Mouse (Mus musculus): ENCODE results near the gene Fam183b. TPM values are rescaled to one million over a fixed set of nuclear protein-coding genes. Genes with fewer than 3 reads are reported as not detected.
"Not testable (repeated sequence)": the region's sequence is repeated elsewhere in the genome, so short reads cannot be mapped to it uniquely, and the experiment has no call there.

Fam183b gene
- polyA plus RNA-seq, 1 experiment from 2014 or later: 5.4 TPM

GRCm38 (mm10) chr11:58814700-58815099 lies 12.9 kb upstream of the Fam183b start, which contains the start of gene Olfr313:
Gene Olfr313, plus strand, starts transcription at chr11:58815000.
- 62% methylated on average over 1 of the region's 1 CpGs for WGBS
- H3K27ac ChIP-seq (ENCODE audit: low read length); H3K36me3 ChIP-seq (ENCODE audit: control insufficient read depth, insufficient read depth); H3K9me3 ChIP-seq (ENCODE audit: control insufficient read depth, low read length); H3K4me1 ChIP-seq (replicated peaks; ENCODE audit: control insufficient read depth, insufficient read depth, low read length); H3K4me3 ChIP-seq (replicated peaks; ENCODE audit: low read length); H3K4me2 ChIP-seq (ENCODE audit: low read length); H3K9ac ChIP-seq (replicated peaks; ENCODE audit: low read depth, low read length); H3K27me3 ChIP-seq (replicated peaks; ENCODE audit: control insufficient read depth, insufficient read depth, low read length); ATAC-seq: not testable (repeated sequence)

DNA sequence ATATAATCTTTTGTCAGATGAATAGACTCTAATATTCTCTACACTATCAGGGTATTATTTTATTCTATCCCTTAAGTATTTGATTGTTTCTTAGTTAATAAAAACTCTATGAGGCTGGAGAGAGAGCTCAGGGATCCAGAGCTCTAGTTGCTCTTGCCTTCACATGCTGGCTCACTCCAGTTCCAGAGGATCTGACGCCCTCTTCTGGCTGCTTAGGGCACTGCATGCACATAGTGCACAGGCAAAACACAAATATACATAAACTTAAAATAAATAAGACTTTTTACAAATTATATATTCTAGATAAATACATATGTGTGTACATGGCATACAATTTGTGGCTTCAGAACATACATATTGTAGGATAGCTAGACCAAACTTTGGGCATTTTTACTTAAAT lies 10.2 kb upstream of the Fam183b start:
- Histone ChIP-seq H3K4me2 (ENCODE audit: low read length) (no peak overlapping the region), H3K4me3 (replicated peaks; ENCODE audit: low read length) (no peak overlapping the region), H3K4me1 (replicated peaks; ENCODE audit: control insufficient read depth, insufficient read depth, low read length) (no peaks in the 10 kb centered on the region), H3K36me3 (ENCODE audit: control insufficient read depth, insufficient read depth) (no peaks in the 10 kb centered on the region), H3K9ac (replicated peaks; ENCODE audit: low read depth, low read length) (no peak overlapping the region), H3K9me3 (ENCODE audit: control insufficient read depth, low read length) (no peaks in the 10 kb centered on the region), H3K27me3 (replicated peaks; ENCODE audit: control insufficient read depth, insufficient read depth, low read length) (no peaks in the 10 kb centered on the region; the same call in 1 of the 2 replicates), H3K27ac (ENCODE audit: low read length) (no peak overlapping the region)
- no peak for ATAC-seq
- WGBS: 4% methylated on average over 1 of the region's 1 CpGs

GRCm38 (mm10) chr11:58804393-58804792 lies 2.6 kb upstream of the Fam183b start:
- peaks cover 7% of the 10 kb centered on the region; the same call in 1 of the 2 replicates for H3K4me1 ChIP-seq (replicated peaks; ENCODE audit: control insufficient read depth, insufficient read depth, low read length)
- H3K27ac ChIP-seq (ENCODE audit: low read length): no peak overlapping the region
- no peaks in the 10 kb centered on the region for H3K27me3 ChIP-seq (replicated peaks; ENCODE audit: control insufficient read depth, insufficient read depth, low read length)
- H3K4me3 ChIP-seq (replicated peaks; ENCODE audit: low read length): no peak overlapping the region
- H3K9me3 ChIP-seq (ENCODE audit: control insufficient read depth, low read length): no peaks in the 10 kb centered on the region
- H3K36me3 ChIP-seq (ENCODE audit: control insufficient read depth, insufficient read depth): no peaks in the 10 kb centered on the region
- H3K4me2 ChIP-seq (ENCODE audit: low read length): no peak overlapping the region
- H3K9ac ChIP-seq (replicated peaks; ENCODE audit: low read depth, low read length): no peak overlapping the region
- no peak for ATAC-seq
- 85% methylated on average over 2 of the region's 2 CpGs for WGBS

DNA sequence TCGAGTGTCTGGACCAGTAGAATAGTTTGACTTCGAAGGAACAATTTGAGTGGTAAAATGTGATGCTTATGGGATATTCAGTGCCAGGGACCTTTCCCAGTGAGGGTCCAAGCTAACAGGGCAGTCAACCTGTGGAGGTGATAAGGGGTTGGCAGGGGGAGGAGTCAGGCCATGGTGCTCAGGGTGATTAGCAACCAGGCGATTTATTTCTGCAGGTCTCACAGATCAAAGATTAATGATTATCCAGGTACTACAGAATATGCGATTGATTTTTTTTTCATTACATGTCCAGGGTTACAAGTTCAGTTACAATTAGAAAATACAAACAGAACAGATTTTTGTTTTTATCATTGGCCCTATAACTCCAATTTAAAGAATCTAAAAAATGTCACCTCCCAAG lies 2.1 kb upstream of the Fam183b start:
- no peaks in the 10 kb centered on the region for H3K36me3 ChIP-seq (ENCODE audit: control insufficient read depth, insufficient read depth)
- no peak for ATAC-seq
- no peak overlapping the region for H3K9ac ChIP-seq (replicated peaks; ENCODE audit: low read depth, low read length)
- no peak overlapping the region for H3K4me2 ChIP-seq (ENCODE audit: low read length)
- H3K27ac ChIP-seq (ENCODE audit: low read length): no peak overlapping the region
- H3K9me3 ChIP-seq (ENCODE audit: control insufficient read depth, low read length): no peaks in the 10 kb centered on the region
- peaks cover 7% of the 10 kb centered on the region; the same call in 1 of the 2 replicates for H3K4me1 ChIP-seq (replicated peaks; ENCODE audit: control insufficient read depth, insufficient read depth, low read length)
- H3K27me3 ChIP-seq (replicated peaks; ENCODE audit: control insufficient read depth, insufficient read depth, low read length): no peaks in the 10 kb centered on the region
- H3K4me3 ChIP-seq (replicated peaks; ENCODE audit: low read length): no peak overlapping the region
- whole genome bisulfite sequencing: 76% methylated on average over 4 of the region's 4 CpGs

DNA sequence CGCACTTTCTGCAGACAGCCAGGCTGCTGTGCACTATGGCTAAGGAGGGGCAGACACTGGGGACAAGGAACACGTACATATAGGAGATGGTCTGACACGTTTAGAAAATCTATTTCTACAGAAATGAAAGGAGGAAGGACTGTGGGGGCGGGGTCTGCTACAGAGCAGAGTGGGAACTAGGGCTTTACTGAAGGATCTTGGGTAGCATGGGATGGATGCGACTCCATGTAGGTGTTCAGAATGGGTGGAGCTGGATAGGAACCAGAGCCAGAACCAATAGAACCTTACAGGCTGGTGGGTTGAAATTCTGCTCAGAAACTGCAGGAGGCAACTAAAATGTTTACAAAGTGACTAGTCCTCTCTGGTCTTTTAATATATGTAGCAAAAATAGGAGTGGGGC lies 2.0 kb downstream of the Fam183b start:
- no peak for ATAC-seq
- no peak overlapping the region for H3K4me3 ChIP-seq (replicated peaks; ENCODE audit: low read length)

GRCm38 (mm10) chr11:58796850-58797249 lies 4.9 kb downstream of the Fam183b start:
- Histone ChIP-seq H3K9ac (replicated peaks; ENCODE audit: low read depth, low read length) (no peak overlapping the region), H3K4me2 (ENCODE audit: low read length) (no peak overlapping the region), H3K9me3 (ENCODE audit: control insufficient read depth, low read length) (no peaks in the 10 kb centered on the region), H3K27ac (ENCODE audit: low read length) (no peak overlapping the region), H3K27me3 (replicated peaks; ENCODE audit: control insufficient read depth, insufficient read depth, low read length) (no peaks in the 10 kb centered on the region), H3K4me1 (replicated peaks; ENCODE audit: control insufficient read depth, insufficient read depth, low read length) (peaks cover 5% of the 10 kb centered on the region; the same call in 1 of the 2 replicates), H3K4me3 (replicated peaks; ENCODE audit: low read length) (no peak overlapping the region), H3K36me3 (ENCODE audit: control insufficient read depth, insufficient read depth) (no peaks in the 10 kb centered on the region)
- WGBS: 73% methylated on average over 7 of the region's 7 CpGs
- no peak for ATAC-seq

More for the DNA sequence above, 2.0 kb downstream of the Fam183b start:
- H3K4me2 ChIP-seq (ENCODE audit: low read length): no peak overlapping the region
- no peaks in the 10 kb centered on the region for H3K9me3 ChIP-seq (ENCODE audit: control insufficient read depth, low read length)
- 83% methylated on average over 5 of the region's 5 CpGs for WGBS
- peaks cover 7% of the 10 kb centered on the region; the same call in 1 of the 2 replicates for H3K4me1 ChIP-seq (replicated peaks; ENCODE audit: control insufficient read depth, insufficient read depth, low read length)
- no peaks in the 10 kb centered on the region for H3K36me3 ChIP-seq (ENCODE audit: control insufficient read depth, insufficient read depth)
- H3K27ac ChIP-seq (ENCODE audit: low read length): no peak overlapping the region
- H3K9ac ChIP-seq (replicated peaks; ENCODE audit: low read depth, low read length): no peak overlapping the region
- H3K27me3 ChIP-seq (replicated peaks; ENCODE audit: control insufficient read depth, insufficient read depth, low read length): no peaks in the 10 kb centered on the region

GRCm38 (mm10) chr11:58795856-58796255 lies 5.9 kb downstream of the Fam183b start:
- H3K4me2 ChIP-seq (ENCODE audit: low read length): no peak overlapping the region
- no peak for ATAC-seq
- 86% methylated on average over 2 of the region's 2 CpGs for WGBS
- no peak overlapping the region for H3K27ac ChIP-seq (ENCODE audit: low read length)
- no peaks in the 10 kb centered on the region for H3K9me3 ChIP-seq (ENCODE audit: control insufficient read depth, low read length)
- H3K9ac ChIP-seq (replicated peaks; ENCODE audit: low read depth, low read length): no peak overlapping the region
- no peaks in the 10 kb centered on the region for H3K27me3 ChIP-seq (replicated peaks; ENCODE audit: control insufficient read depth, insufficient read depth, low read length)
- no peaks in the 10 kb centered on the region for H3K36me3 ChIP-seq (ENCODE audit: control insufficient read depth, insufficient read depth)
- H3K4me1 ChIP-seq (replicated peaks; ENCODE audit: control insufficient read depth, insufficient read depth, low read length): no peaks in the 10 kb centered on the region
- H3K4me3 ChIP-seq (replicated peaks; ENCODE audit: low read length): no peak overlapping the region

DNA sequence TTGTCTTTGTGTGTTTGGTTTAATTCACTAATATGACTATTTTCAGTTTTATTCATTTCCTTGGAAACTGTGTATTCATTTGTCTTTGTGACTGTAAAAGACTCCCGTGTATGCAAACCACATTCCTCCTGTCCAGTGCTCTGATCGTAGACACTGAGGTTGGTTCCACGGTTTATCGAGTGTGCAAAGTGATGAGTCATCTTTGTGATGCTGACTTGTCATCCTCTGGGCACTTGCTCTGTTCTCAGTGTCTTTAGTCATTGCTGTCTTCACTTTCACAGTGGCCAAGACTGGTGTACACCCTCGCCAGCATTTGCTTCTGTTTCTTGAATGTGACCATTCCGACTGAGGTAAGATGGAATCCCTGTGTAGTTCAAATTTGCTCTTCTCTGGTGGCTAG lies 11.1 kb downstream of the Fam183b start:
- no peaks in the 10 kb centered on the region; the same call in 1 of the 2 replicates for H3K4me1 ChIP-seq (replicated peaks; ENCODE audit: control insufficient read depth, insufficient read depth, low read length)
- H3K36me3 ChIP-seq (ENCODE audit: control insufficient read depth, insufficient read depth): no peaks in the 10 kb centered on the region
- H3K9ac ChIP-seq (replicated peaks; ENCODE audit: low read depth, low read length): no peak overlapping the region
- no peak overlapping the region for H3K4me2 ChIP-seq (ENCODE audit: low read length)
- no peak overlapping the region for H3K27ac ChIP-seq (ENCODE audit: low read length)
- H3K4me3 ChIP-seq (replicated peaks; ENCODE audit: low read length): no peak overlapping the region
- no peak for ATAC-seq
- 87% methylated on average over 6 of the region's 6 CpGs for whole genome bisulfite sequencing
- H3K9me3 ChIP-seq (ENCODE audit: control insufficient read depth, low read length): no peaks in the 10 kb centered on the region
- no peaks in the 10 kb centered on the region for H3K27me3 ChIP-seq (replicated peaks; ENCODE audit: control insufficient read depth, insufficient read depth, low read length)

DNA sequence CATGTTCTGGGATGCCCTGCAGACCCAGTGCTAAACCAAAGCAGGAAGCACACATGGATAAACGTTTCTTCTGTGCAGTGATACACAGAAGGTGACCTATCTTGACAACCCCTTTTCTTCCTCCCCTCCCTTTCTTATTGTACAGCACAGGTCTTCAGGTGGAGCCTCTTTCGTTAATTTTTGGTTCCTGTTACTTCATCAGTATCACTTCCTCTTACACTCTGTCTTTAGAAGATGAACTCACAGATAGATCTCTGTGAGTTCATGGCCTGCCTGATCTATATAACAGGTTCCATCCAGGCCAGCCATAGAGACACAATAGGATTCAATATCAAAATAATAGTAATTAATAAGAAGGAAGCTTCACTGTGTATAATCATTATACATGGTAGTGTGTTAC lies 11.7 kb downstream of the Fam183b start:
- 56% methylated on average over 2 of the region's 2 CpGs for WGBS

DNA sequence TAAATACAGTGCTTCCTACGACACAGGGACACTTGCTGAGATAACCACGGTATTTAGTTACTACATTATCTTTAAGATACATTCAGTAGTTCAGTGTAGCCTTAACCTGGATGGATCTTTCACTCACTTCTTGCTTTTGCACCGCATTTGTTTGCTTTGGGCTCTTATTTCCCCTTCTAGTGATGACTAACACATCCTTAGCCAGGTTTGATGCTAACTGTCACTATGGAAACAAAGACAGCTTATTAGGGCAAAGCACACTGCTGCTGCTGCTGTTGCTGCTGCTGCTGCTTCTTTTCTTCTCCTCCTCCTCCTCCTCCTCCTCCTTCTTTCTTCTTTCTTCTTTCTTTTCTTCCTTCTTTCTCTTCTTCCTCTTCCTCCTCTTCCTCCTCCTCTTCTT lies 12.2 kb downstream of the Fam183b start:
- H3K9me3 ChIP-seq (ENCODE audit: control insufficient read depth, low read length): no peaks in the 10 kb centered on the region
- ATAC-seq: no peak
- no peak overlapping the region for H3K27ac ChIP-seq (ENCODE audit: low read length)
- H3K27me3 ChIP-seq (replicated peaks; ENCODE audit: control insufficient read depth, insufficient read depth, low read length): no peaks in the 10 kb centered on the region
- H3K4me1 ChIP-seq (replicated peaks; ENCODE audit: control insufficient read depth, insufficient read depth, low read length): no peaks in the 10 kb centered on the region; the same call in 1 of the 2 replicates
- 20% methylated on average over 3 of the region's 3 CpGs for WGBS
- no peak overlapping the region for H3K4me3 ChIP-seq (replicated peaks; ENCODE audit: low read length)
- H3K4me2 ChIP-seq (ENCODE audit: low read length): no peak overlapping the region
- H3K9ac ChIP-seq (replicated peaks; ENCODE audit: low read depth, low read length): no peak overlapping the region
- no peaks in the 10 kb centered on the region for H3K36me3 ChIP-seq (ENCODE audit: control insufficient read depth, insufficient read depth)

More for the DNA sequence above, 11.7 kb downstream of the Fam183b start:
- no peak overlapping the region for H3K4me3 ChIP-seq (replicated peaks; ENCODE audit: low read length)
- H3K4me2 ChIP-seq (ENCODE audit: low read length): no peak overlapping the region
- H3K9me3 ChIP-seq (ENCODE audit: control insufficient read depth, low read length): no peaks in the 10 kb centered on the region
- ATAC-seq: no peak
- H3K9ac ChIP-seq (replicated peaks; ENCODE audit: low read depth, low read length): no peak overlapping the region
- H3K36me3 ChIP-seq (ENCODE audit: control insufficient read depth, insufficient read depth): no peaks in the 10 kb centered on the region
- H3K27ac ChIP-seq (ENCODE audit: low read length): no peak overlapping the region
- no peaks in the 10 kb centered on the region; the same call in 1 of the 2 replicates for H3K4me1 ChIP-seq (replicated peaks; ENCODE audit: control insufficient read depth, insufficient read depth, low read length)
- no peaks in the 10 kb centered on the region for H3K27me3 ChIP-seq (replicated peaks; ENCODE audit: control insufficient read depth, insufficient read depth, low read length)
